Mouse (Mus musculus) heart, adult 2 months (tissue): Measurements from ENCODE around the gene Ltf. TPM values are rescaled to one million over a fixed set of nuclear protein-coding genes. Genes with fewer than 3 reads are reported as not detected.
A peak's percentile ranks its signal among the peaks of the same experiment; 100 is the strongest.

Experiments
- DNase-seq, 2 experiments: peaks; one replicate each; pipeline ENCODE4 v3.0.0; 2021
- H3K27ac ChIP-seq: fragments of 200-600 bp; 2 replicates; pipeline ENCODE4 v1.8.1; 2022
- H3K27me3 ChIP-seq: fragments of 200-500 bp; 2 replicates; pipeline ENCODE4 v1.6.1; 2012; ENCODE audit warnings: mild to moderate bottlenecking, low read length, inconsistent platforms, mixed read lengths; ENCODE audit not compliant: control insufficient read depth, insufficient read depth
- H3K36me3 ChIP-seq: fragments of 200-500 bp; 2 replicates; pipeline ENCODE4 v1.6.1; 2012; ENCODE audit warnings: low read length, inconsistent platforms; ENCODE audit not compliant: control insufficient read depth, insufficient read depth
- H3K4me1 ChIP-seq: fragments of 200-500 bp; 2 replicates; pipeline ENCODE4 v1.6.1; 2011; ENCODE audit warnings: low read length; ENCODE audit not compliant: control insufficient read depth, insufficient read depth
- H3K4me3 ChIP-seq: fragments of 200-600 bp; 2 replicates; pipeline ENCODE4 v1.8.1; 2022
- H3K79me2 ChIP-seq: fragments of 200-500 bp; replicated peaks from 2 replicates; pipeline ENCODE4 v1.6.1; 2012; ENCODE audit warnings: mild to moderate bottlenecking, inconsistent platforms, low read length, moderate library complexity, mixed read lengths; ENCODE audit not compliant: control insufficient read depth, insufficient read depth
- H3K9ac ChIP-seq: fragments of 200-500 bp; 2 replicates; pipeline ENCODE4 v1.6.1; 2012; ENCODE audit warnings: low read depth, mild to moderate bottlenecking, control low read depth, inconsistent platforms, low read length, mixed read lengths
- CTCF ChIP-seq: fragments of 200-600 bp; IDR thresholded peaks from 2 replicates; pipeline ENCODE4 v1.8.1; 2022; ENCODE audit warnings: antibody characterized with exemption, mild to moderate bottlenecking, moderate library complexity
- EP300 ChIP-seq: fragments of 200-500 bp; IDR thresholded peaks from 2 replicates; pipeline ENCODE4 v1.6.1; 2011; ENCODE audit warnings: low read depth, low read length, control low read depth; ENCODE audit not compliant: insufficient read depth
- POLR2A ChIP-seq: fragments of 200-500 bp; IDR thresholded peaks from 2 replicates; pipeline ENCODE4 v1.6.1; 2011; ENCODE audit warnings: mild to moderate bottlenecking, low read depth, low read length, control low read depth; ENCODE audit not compliant: insufficient read depth
- WGBS: fragments of 180-500 bp; shearing (Covaris S2); methylation state at CpG from one replicate; pipeline ENCODE4 v1.1.7; 2018; 5-methylcytosine and 5-hydroxymethylcytosine counted together
- intact Hi-C: fragments of 180-260 bp; cut with DNase I; formaldehyde crosslinking; loops from one replicate; pipeline ENCODE4 v1.15.1; 2025
- polyA plus RNA-seq: library from polyadenylated mRNA; depleted of rRNA; stranded (reverse); fragments of >200 nt; gene quantifications from 2 replicates; pipeline ENCODE4 v1.2.3, GENCODE M21; 2012
- total RNA-seq, 2 experiments: library from RNA; stranded (reverse); gene quantifications; 2 replicates each; pipeline ENCODE4 v1.2.3; 2021

Gene Ltf
- total and polyA plus RNA-seq, 3 experiments: 20.1 TPM; not detected in 2

DNA sequence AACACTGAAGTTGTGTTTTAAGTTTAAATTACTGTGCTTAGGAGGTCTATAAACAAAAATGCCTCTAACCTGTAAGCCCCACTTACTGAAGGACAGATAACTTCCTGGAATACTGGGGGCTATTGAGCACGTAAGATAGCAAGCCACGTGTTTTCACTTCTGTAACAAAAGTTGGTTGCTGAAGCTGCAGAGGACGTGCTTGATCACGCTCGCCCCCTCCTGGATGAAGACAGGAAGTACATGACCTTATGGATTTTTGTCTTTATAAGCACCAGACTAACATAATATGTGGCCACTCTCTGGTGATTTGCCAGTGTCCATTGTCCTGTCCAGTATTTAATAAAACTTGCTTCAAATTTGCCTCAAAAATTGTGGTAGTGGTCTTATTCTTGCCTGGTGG lies 58.7 kb downstream of the Ltf start:
- Histone ChIP-seq H3K27me3 (no peaks in the 10 kb centered on the region), H3K36me3 (no peaks in the 10 kb centered on the region), H3K27ac (no peak overlapping the region), H3K4me1 (no peaks in the 10 kb centered on the region), H3K9ac (no peak overlapping the region), H3K79me2 (no peaks in the 10 kb centered on the region), H3K4me3 (no peak overlapping the region)
- 72% methylated on average over 5 of the region's 5 CpGs for WGBS
- DNase-seq: no peak
- intact Hi-C loops: loop anchor here (10.0 kb wide), 1 partner anchor 293 kb away; no protein-coding TSS in a partner anchor
- TF ChIP-seq EP300 (no peak), POLR2A (no peak), CTCF (peak; percentile 59)

DNA sequence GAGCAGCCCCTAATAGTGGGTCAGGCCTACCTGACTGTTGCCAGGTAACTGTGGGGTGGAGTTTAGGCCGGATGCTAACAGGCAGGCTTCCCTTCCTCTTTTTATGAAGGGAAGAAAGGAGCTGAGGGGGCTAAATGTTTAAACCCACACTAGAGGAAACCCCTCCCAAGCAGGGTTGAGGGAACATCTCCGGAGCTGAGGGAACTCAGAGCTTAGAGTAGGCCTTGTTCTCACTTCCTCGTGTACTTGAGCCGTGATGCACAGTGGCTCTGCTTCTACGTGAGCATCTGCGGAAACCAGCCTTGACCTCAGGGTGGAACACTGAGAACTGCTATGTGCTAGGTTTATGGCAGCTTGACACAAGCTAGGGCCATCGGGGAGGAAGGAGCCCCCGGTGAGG lies 61.7 kb downstream of the Ltf start:
- H3K4me1 ChIP-seq: no peaks in the 10 kb centered on the region
- H3K4me3 ChIP-seq: no peak overlapping the region
- no peaks in the 10 kb centered on the region for H3K27me3 ChIP-seq
- intact Hi-C loops: no loop called here
- no peaks in the 10 kb centered on the region for H3K36me3 ChIP-seq
- no peak overlapping the region for H3K9ac ChIP-seq
- H3K27ac ChIP-seq: no peak overlapping the region
- WGBS: 91% methylated on average over 8 of the region's 8 CpGs
- no peaks in the 10 kb centered on the region for H3K79me2 ChIP-seq
- no peak for TF ChIP-seq CTCF
- no peak for TF ChIP-seq EP300
- TF ChIP-seq POLR2A: no peak
- DNase-seq: no peak

DNA sequence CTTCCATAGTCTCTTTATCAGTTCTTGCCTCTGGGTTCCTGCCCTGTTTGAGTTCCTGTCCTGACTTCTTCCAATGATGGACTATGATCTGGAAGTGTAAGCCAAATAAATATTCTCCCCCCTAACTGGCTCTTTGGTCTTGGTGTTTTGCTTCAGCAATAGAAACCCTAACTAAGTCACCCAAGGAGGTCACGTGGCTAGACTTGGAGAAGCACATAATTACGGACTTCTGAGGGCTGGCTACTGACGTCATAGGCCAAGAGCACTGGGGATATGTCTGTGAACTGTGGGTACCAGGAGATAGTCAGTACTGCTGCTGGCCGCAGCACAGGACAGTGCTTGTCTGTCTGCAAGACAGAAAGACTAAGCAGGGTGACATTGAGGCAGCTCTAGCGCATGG lies 62.7 kb downstream of the Ltf start:
- no peak for DNase-seq
- Histone ChIP-seq H3K79me2 (no peaks in the 10 kb centered on the region), H3K36me3 (no peaks in the 10 kb centered on the region), H3K27me3 (no peaks in the 10 kb centered on the region), H3K4me3 (no peak overlapping the region), H3K4me1 (no peaks in the 10 kb centered on the region), H3K9ac (no peak overlapping the region), H3K27ac (no peak overlapping the region)
- 81% methylated on average over 5 of the region's 5 CpGs for WGBS
- intact Hi-C loops: no loop called here
- TF ChIP-seq CTCF (no peak), EP300 (no peak), POLR2A (no peak)

DNA sequence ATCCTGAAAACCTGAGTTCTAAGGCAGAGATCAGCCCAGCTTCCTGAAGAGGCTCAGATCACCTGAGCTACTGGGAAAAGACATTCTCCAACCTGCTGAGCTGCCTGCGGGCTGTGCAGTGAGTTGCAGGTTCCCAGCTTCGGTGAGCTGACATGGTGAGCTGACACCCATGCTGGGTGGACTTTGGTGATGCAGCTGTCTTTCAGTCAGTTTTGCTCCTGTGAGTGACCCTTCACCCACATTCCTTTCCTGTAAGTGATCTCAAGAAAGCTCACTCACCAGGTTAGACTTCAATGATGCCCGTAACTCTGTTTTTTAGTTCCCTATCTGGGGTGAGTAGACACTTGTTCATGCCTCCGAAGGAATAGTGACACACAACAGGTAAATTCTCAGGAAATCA lies 66.3 kb downstream of the Ltf start:
- Histone ChIP-seq H3K27ac (no peak overlapping the region), H3K4me1 (no peaks in the 10 kb centered on the region), H3K36me3 (no peaks in the 10 kb centered on the region), H3K9ac (no peak overlapping the region), H3K4me3 (no peak overlapping the region), H3K27me3 (no peaks in the 10 kb centered on the region), H3K79me2 (no peaks in the 10 kb centered on the region)
- WGBS: 49% methylated on average over 4 of the region's 4 CpGs
- DNase-seq: no peak
- intact Hi-C loops: no loop called here
- TF ChIP-seq CTCF: no peak
- no peak for TF ChIP-seq POLR2A
- TF ChIP-seq EP300: no peak

DNA sequence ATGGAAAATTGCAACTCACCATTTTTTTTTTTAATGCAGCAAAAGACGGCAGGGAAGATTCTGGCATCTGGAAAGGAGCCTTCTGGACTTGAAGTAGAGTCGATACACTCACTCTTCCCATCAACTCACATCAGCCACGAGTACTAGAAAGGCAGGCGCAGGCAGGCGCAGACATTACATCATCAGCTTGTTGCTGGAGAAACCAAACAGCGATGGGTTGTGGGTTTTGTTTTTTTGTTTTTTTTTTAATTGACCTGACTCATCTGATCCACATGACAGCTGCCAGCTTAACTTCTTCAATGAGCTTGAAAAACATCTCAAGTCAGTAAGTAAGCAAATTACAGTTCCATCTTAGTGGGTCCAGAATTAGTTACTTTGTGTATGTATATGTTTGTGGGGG lies 67.1 kb downstream of the Ltf start:
- WGBS: 52% methylated on average over 6 of the region's 6 CpGs
- H3K27me3 ChIP-seq: no peaks in the 10 kb centered on the region
- no peak overlapping the region for H3K9ac ChIP-seq
- no peaks in the 10 kb centered on the region for H3K79me2 ChIP-seq
- intact Hi-C loops: no loop called here
- no peak overlapping the region for H3K27ac ChIP-seq
- no peak overlapping the region for H3K4me3 ChIP-seq
- no peak for DNase-seq
- no peaks in the 10 kb centered on the region for H3K36me3 ChIP-seq
- H3K4me1 ChIP-seq: no peaks in the 10 kb centered on the region
- TF ChIP-seq POLR2A (no peak), CTCF (no peak), EP300 (no peak)

DNA sequence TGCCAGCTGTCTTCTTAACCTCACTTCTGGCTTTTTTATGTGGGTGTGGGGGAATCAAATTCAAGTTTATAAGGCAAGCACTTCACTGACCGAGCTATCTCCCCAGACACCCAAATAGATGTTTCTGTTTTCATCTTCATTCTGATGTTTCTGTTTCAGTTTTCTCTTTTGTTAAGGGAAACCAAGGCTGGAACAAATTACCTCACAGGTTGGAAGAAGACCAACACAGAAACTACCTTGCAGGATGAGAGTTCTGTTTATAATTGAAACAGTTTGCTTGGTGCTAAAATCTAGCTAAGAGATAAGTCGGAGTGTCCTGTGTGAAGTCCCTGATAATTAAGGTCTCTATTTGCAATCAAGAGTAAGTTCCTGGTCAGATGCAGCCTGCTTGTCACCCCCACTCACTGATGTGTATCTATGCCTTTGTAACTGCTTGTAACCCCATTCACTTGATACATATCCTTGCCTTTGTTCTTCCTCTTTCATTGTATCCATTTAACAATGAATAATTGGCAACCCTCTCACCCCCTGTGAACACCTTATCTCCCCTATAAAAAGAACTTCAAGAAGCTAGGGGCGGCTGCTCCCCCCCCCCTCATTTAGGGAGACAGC lies 68.0 kb downstream of the Ltf start:
- 42% methylated on average over 3 of the region's 3 CpGs for WGBS
- Histone ChIP-seq H3K36me3 (no peaks in the 10 kb centered on the region), H3K79me2 (no peaks in the 10 kb centered on the region), H3K9ac (no peak overlapping the region), H3K27me3 (no peaks in the 10 kb centered on the region), H3K4me1 (no peaks in the 10 kb centered on the region), H3K4me3 (no peak overlapping the region), H3K27ac (no peak overlapping the region)
- TF ChIP-seq CTCF (no peak), POLR2A (no peak), EP300 (no peak)
- intact Hi-C loops: no loop called here
- DNase-seq: no peak
